Mouse (Mus musculus) ovary, postnatal 14 days (tissue): ENCODE results near the gene Rbm8a.

Experiments
- DNase-seq: peaks from one replicate; pipeline ENCODE4 v3.0.0; 2022; ENCODE audit warnings: low spot score

Rbm8a gene

GRCm38 (mm10) chr3:96629729-96630600 lies at the start of gene Rbm8a:
Gene Rbm8a, plus strand, starts transcription at chr3:96629933.
- DNase-seq = peak; percentile 97

- DNase-seq = no peak
These were observed 48.6 kb upstream of the Rbm8a start for GRCm38 (mm10) chr3:96581141-96581540.

DNA sequence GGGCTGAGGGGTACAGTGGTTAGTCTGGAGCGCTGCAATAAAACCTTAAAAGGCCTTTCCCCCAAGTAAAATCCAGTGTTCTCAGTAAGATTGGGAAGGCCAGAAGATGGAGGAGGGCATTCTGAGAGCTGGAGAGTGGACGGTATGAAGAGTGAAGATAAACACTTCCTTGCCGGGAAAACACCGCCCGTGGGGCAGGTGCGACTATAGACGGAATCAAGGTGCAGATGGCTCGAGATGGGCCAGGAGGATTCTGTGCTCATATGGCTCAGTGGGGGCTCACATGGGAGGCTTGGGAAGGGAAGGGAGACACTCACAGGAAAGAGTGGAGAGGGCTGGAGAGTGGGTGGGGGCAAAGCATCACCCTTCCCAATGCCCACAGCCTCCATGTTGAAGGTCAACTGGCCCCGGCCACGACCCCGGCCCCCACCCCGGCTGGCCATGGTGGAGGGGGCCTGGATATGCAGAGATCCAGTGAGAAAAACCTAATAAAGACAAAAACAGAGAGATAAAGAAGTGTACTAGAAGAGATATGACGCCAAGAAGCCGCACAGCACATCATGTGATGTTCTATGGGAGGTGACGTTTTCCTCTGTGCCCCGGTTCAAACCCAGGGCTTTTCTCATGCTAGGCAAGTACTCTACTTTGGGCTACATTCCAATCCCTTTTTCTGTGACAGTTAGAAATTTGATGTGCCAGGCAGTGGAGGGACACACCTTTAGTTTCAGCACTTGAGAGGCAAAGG lies 47.8 kb upstream of the Rbm8a start:
- DNase-seq = no peak

- DNase-seq = no peak
These were observed 46.3 kb upstream of the Rbm8a start for GRCm38 (mm10) chr3:96583386-96583785.

DNA sequence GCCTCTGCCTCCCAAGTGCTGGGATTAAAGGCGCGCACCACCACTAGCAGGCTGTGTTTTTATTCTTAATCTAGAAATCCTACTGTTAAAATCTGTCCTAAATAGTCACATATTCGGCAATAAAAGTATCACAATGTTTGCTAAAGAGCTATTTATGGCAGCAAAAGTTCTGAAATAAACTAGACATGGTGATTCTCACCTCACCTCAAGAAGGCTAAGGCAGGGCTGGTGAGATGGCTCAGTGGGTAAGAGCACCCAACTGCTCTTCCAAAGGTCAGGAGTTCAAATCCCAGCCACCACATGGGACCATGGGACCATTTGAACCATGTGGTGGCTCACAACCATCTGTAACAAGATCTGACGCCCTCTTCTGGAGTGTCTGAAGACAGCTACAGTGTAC lies 39.1 kb upstream of the Rbm8a start:
- DNase-seq = no peak

GRCm38 (mm10) chr3:96593374-96593773 lies 36.4 kb upstream of the Rbm8a start:
- no peak for DNase-seq

- DNase-seq = peak; percentile 89
These were observed 35.8 kb upstream of the Rbm8a start, which contains the start of gene Polr3gl for GRCm38 (mm10) chr3:96593790-96594560. Gene Polr3gl, minus strand, starts transcription at chr3:96594181.

GRCm38 (mm10) chr3:96594851-96595250 lies 34.9 kb upstream of the Rbm8a start:
- no peak for DNase-seq

GRCm38 (mm10) chr3:96595661-96596060 lies 34.1 kb upstream of the Rbm8a start:
- DNase-seq = no peak

DNA sequence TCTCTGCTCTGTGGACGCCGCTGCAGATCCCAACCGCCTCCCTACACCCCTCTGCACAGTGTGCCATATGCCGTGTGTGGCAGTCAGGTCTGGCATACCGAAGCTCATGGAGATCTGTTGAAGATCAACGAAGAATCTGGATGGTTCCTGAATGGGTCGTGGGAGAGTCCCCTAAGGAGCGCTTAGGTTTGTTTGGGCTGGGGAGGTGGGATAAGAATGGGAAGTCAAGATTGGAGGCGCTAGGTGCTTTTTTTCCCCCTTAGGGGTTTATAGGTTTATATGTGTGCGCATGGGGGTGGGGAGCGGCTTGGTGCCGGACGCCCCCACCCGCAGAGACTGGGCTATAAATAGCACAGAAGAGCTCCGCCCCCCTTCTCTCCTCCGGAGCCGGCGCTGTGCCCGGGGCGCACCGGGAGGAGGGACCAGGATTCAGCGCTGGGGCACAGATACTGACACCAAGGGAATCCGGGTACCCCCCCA lies 33.5 kb upstream of the Rbm8a start, which contains the start of gene Ankrd34a:
Gene Ankrd34a, plus strand, starts transcription at position 409 of the 480 bp plus-strand sequence.
- no peak for DNase-seq

DNA sequence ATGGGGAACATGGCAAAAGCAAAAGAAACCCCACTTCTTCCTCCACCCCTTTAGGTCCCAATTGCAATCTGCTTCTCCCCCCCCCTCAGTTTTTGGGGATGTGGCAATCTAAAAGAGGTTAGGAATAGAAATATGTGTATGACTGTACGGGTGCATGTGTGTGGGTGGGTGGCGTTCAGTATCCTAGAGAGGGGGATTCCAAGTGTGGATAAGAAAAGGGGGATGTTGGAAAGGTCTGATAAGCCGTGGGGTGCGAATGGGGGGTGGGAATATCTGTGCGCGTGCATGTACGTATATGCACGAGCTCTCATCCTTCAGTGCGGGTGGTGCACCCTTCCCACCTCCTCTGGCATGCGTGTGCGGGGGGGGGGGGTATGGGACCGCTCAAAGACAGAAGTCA lies 32.9 kb upstream of the Rbm8a start:
- DNase-seq = no peak

DNA sequence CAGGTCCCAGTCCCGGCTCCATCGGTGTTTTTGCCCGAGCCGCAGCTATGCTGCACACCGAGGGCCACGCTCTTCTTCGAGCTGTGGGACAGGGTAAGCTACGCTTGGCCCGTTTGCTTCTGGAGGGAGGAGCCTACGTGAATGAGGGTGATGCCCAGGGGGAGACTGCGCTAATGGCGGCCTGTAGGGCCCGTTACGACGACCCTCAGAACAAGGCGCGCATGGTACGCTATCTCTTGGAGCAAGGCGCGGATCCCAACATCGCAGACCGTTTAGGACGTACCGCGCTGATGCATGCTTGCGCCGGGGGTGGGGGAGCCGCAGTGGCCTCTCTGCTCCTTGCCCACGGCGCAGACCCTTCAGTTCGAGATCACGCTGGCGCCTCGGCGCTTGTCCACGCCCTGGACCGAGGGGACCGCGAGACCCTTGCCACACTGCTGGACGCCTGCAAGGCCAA lies 32.3 kb upstream of the Rbm8a start:
- DNase-seq = no peak

DNA sequence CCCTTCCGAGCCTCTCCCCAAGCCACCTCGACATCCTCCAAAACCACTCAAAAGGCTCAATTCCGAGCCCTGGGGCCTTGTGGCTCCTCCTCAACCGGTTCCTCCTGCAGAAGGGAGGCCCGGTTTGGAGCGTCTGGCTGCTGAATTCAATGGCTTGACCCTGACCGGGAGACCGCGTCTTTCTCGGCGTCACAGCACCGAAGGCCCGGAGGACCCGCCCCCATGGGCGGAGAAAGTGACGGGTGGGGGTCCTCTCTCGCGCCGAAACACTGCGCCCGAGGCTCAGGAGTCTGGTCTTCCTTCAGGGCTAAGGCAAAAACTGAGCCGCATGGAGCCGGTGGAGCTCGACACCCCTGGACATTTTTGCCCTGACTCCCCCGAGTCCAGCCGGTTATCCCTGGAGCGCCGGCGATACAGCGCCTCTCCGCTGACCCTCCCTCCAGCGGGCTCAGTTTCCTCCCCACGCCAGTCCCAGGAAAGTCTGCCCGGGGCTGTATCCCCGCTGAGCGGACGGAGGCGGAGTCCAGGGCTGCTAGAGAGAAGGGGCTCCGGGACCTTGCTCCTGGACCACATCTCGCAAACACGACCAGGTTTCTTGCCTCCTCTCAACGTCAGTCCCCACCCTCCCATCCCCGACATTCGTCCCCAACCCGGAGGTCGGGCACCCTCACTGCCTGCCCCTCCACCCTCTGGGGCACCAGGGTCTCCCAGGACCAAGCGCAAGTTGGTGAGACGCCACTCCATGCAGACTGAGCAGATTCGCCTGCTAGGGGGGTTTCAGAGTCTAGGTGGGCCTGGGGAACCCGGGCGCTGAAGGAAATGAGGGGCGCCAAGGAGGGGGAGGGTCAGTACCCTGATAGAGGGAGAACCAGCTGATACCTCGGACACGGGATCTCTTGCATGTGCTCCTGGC lies 31.3 kb upstream of the Rbm8a start:
- no peak for DNase-seq

DNA sequence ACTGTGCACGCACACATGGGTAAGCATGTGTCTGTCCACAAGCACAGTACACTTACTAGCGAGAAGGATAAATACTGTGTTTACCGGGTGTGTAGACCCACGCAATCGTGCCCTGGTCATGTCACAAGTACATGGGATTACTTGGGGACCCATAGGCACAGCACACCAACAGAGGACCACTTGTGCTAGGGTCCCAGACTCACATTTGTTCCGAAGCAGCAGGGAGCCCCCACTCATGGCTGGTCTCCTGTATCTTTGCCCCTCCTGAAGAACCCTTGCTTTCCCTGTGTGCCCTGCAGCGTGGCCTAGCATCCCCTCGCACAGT lies 30.7 kb upstream of the Rbm8a start:
- no peak for DNase-seq

GRCm38 (mm10) chr3:96599411-96599810 lies 30.3 kb upstream of the Rbm8a start:
- no peak for DNase-seq

GRCm38 (mm10) chr3:96600639-96601250 lies 29.0 kb upstream of the Rbm8a start, which contains the start of gene Lix1l:
Gene Lix1l, plus strand, starts transcription at chr3:96601149.
- DNase-seq = peak; percentile 86

GRCm38 (mm10) chr3:96601251-96601787 lies 28.4 kb upstream of the Rbm8a start:
- no peak for DNase-seq

DNA sequence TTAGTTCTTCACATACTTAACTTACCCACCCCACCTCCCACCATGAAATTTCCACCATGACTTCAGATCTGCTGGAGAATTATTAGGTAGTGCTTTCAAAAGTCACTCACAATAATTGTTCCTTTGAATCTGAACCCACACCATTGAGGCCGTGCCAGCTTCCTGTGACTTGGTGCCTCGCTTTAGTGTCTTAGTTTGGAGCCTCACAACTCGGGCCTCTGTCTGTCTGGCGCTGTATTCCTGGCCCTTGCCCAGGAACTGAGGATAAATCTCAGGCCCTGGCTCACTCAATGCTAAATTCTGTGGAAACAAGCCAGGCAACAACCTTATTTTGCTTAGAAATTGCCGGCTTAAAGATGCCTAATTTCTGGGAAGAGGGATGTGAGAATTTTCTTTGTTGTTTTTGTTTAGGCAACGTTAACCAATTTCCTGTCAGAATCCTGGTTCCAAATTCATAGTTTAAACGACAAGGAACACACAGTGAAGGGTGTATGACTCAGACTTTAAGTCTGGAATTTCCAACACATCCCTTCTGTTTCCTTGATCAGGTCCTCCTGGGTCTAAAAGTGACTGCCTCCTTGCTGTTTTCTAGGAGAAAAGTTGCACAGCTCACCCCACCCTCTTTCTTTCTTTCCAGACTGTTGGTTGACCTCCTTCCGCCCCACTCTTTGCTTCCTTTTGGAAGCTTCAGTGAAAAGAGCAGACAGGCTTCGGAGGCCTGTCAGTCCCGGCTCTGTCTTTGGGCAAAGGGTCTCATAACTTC lies 27.6 kb upstream of the Rbm8a start:
- no peak for DNase-seq

DNA sequence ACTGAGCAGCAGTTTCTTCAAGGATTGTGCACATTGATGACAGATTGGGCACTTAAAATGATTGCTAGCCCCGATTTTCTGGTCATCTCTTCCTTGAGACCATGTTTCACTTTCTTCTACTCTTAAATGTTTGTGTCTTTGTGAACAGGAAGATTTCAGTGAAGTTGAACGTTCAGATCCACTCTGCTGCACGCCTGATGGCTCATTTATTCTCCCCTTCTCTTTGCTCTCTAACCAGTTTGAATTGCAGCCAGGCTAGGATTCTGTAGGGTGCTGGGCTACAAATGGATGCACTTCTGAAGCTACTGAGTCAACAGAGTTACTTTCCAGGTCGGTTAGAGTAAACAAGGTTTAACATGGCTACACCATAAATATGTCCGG lies 27.0 kb upstream of the Rbm8a start:
- DNase-seq = no peak

GRCm38 (mm10) chr3:96603311-96603710 lies 26.4 kb upstream of the Rbm8a start:
- no peak for DNase-seq
